Mouse (Mus musculus) forebrain, embryonic 11.5 days (tissue): ENCODE data around the gene Zfp1. TPM values are rescaled to one million over a fixed set of nuclear protein-coding genes. Genes with fewer than 3 reads are reported as not detected.

ENCODE experiments used
- ATAC-seq: fragments of 200-750 bp; cut with Nextera tagmentation; replicated peaks from 2 replicates; pipeline ENCODE4 v1.8.0; 2017; ENCODE audit warnings: moderate TSS enrichment; ENCODE audit not compliant: low FRiP score
- DNase-seq: peaks from one replicate; pipeline ENCODE4 v3.0.0-alpha.2; 2017; ENCODE audit warnings: low spot score
- H3K27ac ChIP-seq: fragments of 300-500 bp; sonication (generic); 2 replicates; pipeline ENCODE4 v1.5.1; 2014; ENCODE audit warnings: low read depth, low read length
- H3K27me3 ChIP-seq: fragments of 300-500 bp; sonication (generic); 2 replicates; pipeline ENCODE4 v1.6.1; 2014; ENCODE audit warnings: mild to moderate bottlenecking, low read length, mixed read lengths; ENCODE audit not compliant: control insufficient read depth, insufficient read depth
- H3K36me3 ChIP-seq: fragments of 300-500 bp; sonication (generic); 2 replicates; pipeline ENCODE4 v1.6.1; 2014; ENCODE audit warnings: mild to moderate bottlenecking, low read length, moderate library complexity, mixed read lengths; ENCODE audit not compliant: control insufficient read depth, insufficient read depth
- H3K4me1 ChIP-seq: fragments of 300-500 bp; sonication (generic); replicated peaks from 2 replicates; pipeline ENCODE4 v1.6.1; 2014; ENCODE audit warnings: low read length, mixed read lengths; ENCODE audit not compliant: control insufficient read depth, insufficient read depth
- H3K4me2 ChIP-seq: fragments of 300-500 bp; sonication (generic); 2 replicates; pipeline ENCODE4 v1.6.1; 2014; ENCODE audit warnings: low read depth, mild to moderate bottlenecking, low read length, moderate library complexity, mixed read lengths; ENCODE audit not compliant: severe bottlenecking
- H3K4me3 ChIP-seq: fragments of 300-500 bp; sonication (generic); 2 replicates; pipeline ENCODE4 v1.5.1; 2014; ENCODE audit warnings: low read depth, low read length
- H3K9ac ChIP-seq: fragments of 300-500 bp; sonication (generic); 2 replicates; pipeline ENCODE4 v1.6.1; 2014; ENCODE audit warnings: low read length
- H3K9me3 ChIP-seq: fragments of 300-500 bp; sonication (generic); 2 replicates; pipeline ENCODE4 v1.6.1; 2016; ENCODE audit warnings: low read length, mixed read lengths; ENCODE audit not compliant: control insufficient read depth
- WGBS: fragments of 180-500 bp; shearing (Covaris S2); extraction: QIAGEN DNeasy Blood & Tissue Kit; methylation state at CpG from one replicate; pipeline ENCODE4 v1.1.7; 2014; 5-methylcytosine and 5-hydroxymethylcytosine counted together
- polyA plus RNA-seq: library from polyadenylated mRNA; unstranded; fragments of >200 nt; fragmentation: Nextera tagmentation; extraction: Ambion mirVana; gene quantifications from 2 replicates; pipeline ENCODE4 v1.2.1, GENCODE M21; 2014

The Zfp1 gene
- polyA plus RNA-seq, 1 experiment from 2014 or later = 21.8 TPM

GRCm38 (mm10) chr8:111693261-111693741, 50.1 kb downstream of the Zfp1 start:
- Histone ChIP-seq H3K36me3 (no peaks in the 10 kb centered on the region), H3K4me3 (no peak overlapping the region), H3K4me2 (no peak overlapping the region), H3K9me3 (no peaks in the 10 kb centered on the region), H3K27ac (no peak overlapping the region), H3K9ac (no peak overlapping the region), H3K4me1 (no peaks in the 10 kb centered on the region), H3K27me3 (no peaks in the 10 kb centered on the region)
- ATAC-seq = no peak
- 80% methylated on average over 6 of the region's 6 CpGs for WGBS
- no peak for DNase-seq

GRCm38 (mm10) chr8:111695441-111695840, 52.2 kb downstream of the Zfp1 start:
- DNase-seq = no peak
- Histone ChIP-seq H3K4me2 (no peak overlapping the region), H3K9ac (no peak overlapping the region), H3K27me3 (no peaks in the 10 kb centered on the region), H3K27ac (no peak overlapping the region), H3K9me3 (no peaks in the 10 kb centered on the region), H3K4me3 (no peak overlapping the region), H3K4me1 (no peaks in the 10 kb centered on the region), H3K36me3 (no peaks in the 10 kb centered on the region)
- no peak for ATAC-seq
- 85% methylated on average over 7 of the region's 7 CpGs for WGBS

- H3K4me2 ChIP-seq = no peak overlapping the region
- DNase-seq = no peak
- H3K36me3 ChIP-seq = no peaks in the 10 kb centered on the region
- H3K27me3 ChIP-seq = no peaks in the 10 kb centered on the region
- H3K4me1 ChIP-seq = no peaks in the 10 kb centered on the region
- H3K9ac ChIP-seq = no peak overlapping the region
- no peak overlapping the region for H3K27ac ChIP-seq
- no peaks in the 10 kb centered on the region for H3K9me3 ChIP-seq
- no peak overlapping the region for H3K4me3 ChIP-seq
- WGBS = 83% methylated on average over 10 of the region's 10 CpGs
- ATAC-seq = no peak
Measured at GRCm38 (mm10) chr8:111697655-111698054, 54.5 kb downstream of the Zfp1 start.

GRCm38 (mm10) chr8:111699035-111699434, 55.8 kb downstream of the Zfp1 start:
- no peak for ATAC-seq
- H3K27ac ChIP-seq = no peak overlapping the region
- 5% methylated on average over 1 of the region's 1 CpGs for WGBS
- H3K9ac ChIP-seq = no peak overlapping the region
- no peak overlapping the region for H3K4me3 ChIP-seq
- H3K9me3 ChIP-seq = no peaks in the 10 kb centered on the region
- H3K4me1 ChIP-seq = no peaks in the 10 kb centered on the region
- no peaks in the 10 kb centered on the region for H3K27me3 ChIP-seq
- no peaks in the 10 kb centered on the region for H3K36me3 ChIP-seq
- DNase-seq = no peak
- no peak overlapping the region for H3K4me2 ChIP-seq

- H3K9me3 ChIP-seq = no peaks in the 10 kb centered on the region
- H3K36me3 ChIP-seq = no peaks in the 10 kb centered on the region
- H3K27me3 ChIP-seq = no peaks in the 10 kb centered on the region
- ATAC-seq = no peak
- H3K4me2 ChIP-seq = no peak overlapping the region
- no peak for DNase-seq
- H3K4me1 ChIP-seq = no peaks in the 10 kb centered on the region
- no peak overlapping the region for H3K27ac ChIP-seq
- H3K4me3 ChIP-seq = no peak overlapping the region
- H3K9ac ChIP-seq = no peak overlapping the region
- WGBS = 85% methylated on average over 3 of the region's 3 CpGs
Measured at GRCm38 (mm10) chr8:111700201-111700600, 57.0 kb downstream of the Zfp1 start.

- no peak overlapping the region for H3K27ac ChIP-seq
- no peaks in the 10 kb centered on the region for H3K4me1 ChIP-seq
- no peak for DNase-seq
- no peak overlapping the region for H3K9ac ChIP-seq
- no peak for ATAC-seq
- no peaks in the 10 kb centered on the region for H3K36me3 ChIP-seq
- H3K4me2 ChIP-seq = no peak overlapping the region
- no peaks in the 10 kb centered on the region for H3K27me3 ChIP-seq
- 87% methylated on average over 5 of the region's 5 CpGs for WGBS
- no peaks in the 10 kb centered on the region for H3K9me3 ChIP-seq
- no peak overlapping the region for H3K4me3 ChIP-seq
Measured at GRCm38 (mm10) chr8:111700740-111701139, 57.5 kb downstream of the Zfp1 start.

GRCm38 (mm10) chr8:111701380-111701779, 58.2 kb downstream of the Zfp1 start:
- Histone ChIP-seq H3K27me3 (no peaks in the 10 kb centered on the region), H3K9me3 (no peaks in the 10 kb centered on the region), H3K4me3 (no peak overlapping the region), H3K4me2 (no peak overlapping the region), H3K27ac (no peak overlapping the region), H3K4me1 (no peaks in the 10 kb centered on the region), H3K9ac (no peak overlapping the region), H3K36me3 (no peaks in the 10 kb centered on the region)
- 89% methylated on average over 9 of the region's 9 CpGs for WGBS
- ATAC-seq (no peak), DNase-seq (no peak)

- H3K4me2 ChIP-seq = no peak overlapping the region
- ATAC-seq = no peak
Measured at GRCm38 (mm10) chr8:111704585-111704984, 61.4 kb downstream of the Zfp1 start.

GRCm38 (mm10) chr8:111705222-111705621, 62.0 kb downstream of the Zfp1 start:
- H3K9me3 ChIP-seq = no peaks in the 10 kb centered on the region
- DNase-seq (no peak), ATAC-seq (no peak)
- no peak overlapping the region for H3K4me2 ChIP-seq
- H3K27ac ChIP-seq = no peak overlapping the region
- no peaks in the 10 kb centered on the region for H3K27me3 ChIP-seq
- no peak overlapping the region for H3K9ac ChIP-seq
- 78% methylated on average over 3 of the region's 3 CpGs for WGBS
- peaks cover 4% of the 10 kb centered on the region; the same call in 1 of the 2 replicates for H3K36me3 ChIP-seq
- no peaks in the 10 kb centered on the region for H3K4me1 ChIP-seq
- no peak overlapping the region for H3K4me3 ChIP-seq

More at GRCm38 (mm10) chr8:111704585-111704984, 61.4 kb downstream of the Zfp1 start:
- Histone ChIP-seq H3K9me3 (no peaks in the 10 kb centered on the region), H3K4me1 (no peaks in the 10 kb centered on the region), H3K4me3 (no peak overlapping the region), H3K27me3 (no peaks in the 10 kb centered on the region), H3K36me3 (no peaks in the 10 kb centered on the region), H3K27ac (no peak overlapping the region), H3K9ac (no peak overlapping the region)
- 91% methylated on average over 12 of the region's 12 CpGs for WGBS
- DNase-seq = no peak
